Mouse (Mus musculus) hindbrain, embryonic 14.5 days (tissue): ENCODE measurements at regions not wholly inside any gene's neighbourhood (a gene's known extent, or its start where the extent isn't known, plus 50 kb on each side); places are given as distances from the start of the nearest gene placed in this dataset.
A peak's percentile ranks its signal among the peaks of the same experiment; 100 is the strongest.

Source experiments
- ATAC-seq: fragments of 200-750 bp; cut with Nextera tagmentation; 2 replicates; pipeline ENCODE4 v1.8.0; 2017; ENCODE audit warnings: moderate number of reproducible peaks, mild to moderate bottlenecking, moderate TSS enrichment, moderate library complexity; ENCODE audit not compliant: low FRiP score
- DNase-seq: peaks from one replicate; pipeline ENCODE4 v3.0.0-alpha.2; 2015; ENCODE audit warnings: low spot score
- H3K27ac ChIP-seq: fragments of 300-500 bp; sonication (generic); 2 replicates; pipeline ENCODE4 v1.5.1; 2014; ENCODE audit warnings: mild to moderate bottlenecking, moderate library complexity
- H3K27me3 ChIP-seq: fragments of 300-500 bp; sonication (generic); 2 replicates; pipeline ENCODE4 v1.6.1; 2014; ENCODE audit warnings: mild to moderate bottlenecking, low read length, mixed read lengths; ENCODE audit not compliant: control insufficient read depth, insufficient read depth
- H3K36me3 ChIP-seq: fragments of 300-500 bp; sonication (generic); replicated peaks from 2 replicates; pipeline ENCODE4 v1.6.1; 2014; ENCODE audit not compliant: control insufficient read depth, insufficient read depth
- H3K4me1 ChIP-seq: fragments of 300-500 bp; sonication (generic); replicated peaks from 2 replicates; pipeline ENCODE4 v1.6.1; 2014; ENCODE audit warnings: antibody characterized with exemption, low read length, mixed read lengths; ENCODE audit not compliant: control insufficient read depth, insufficient read depth
- H3K4me2 ChIP-seq: fragments of 300-500 bp; sonication (generic); replicated peaks from 2 replicates; pipeline ENCODE4 v1.6.1; 2014; ENCODE audit warnings: mild to moderate bottlenecking, moderate library complexity
- H3K4me3 ChIP-seq: fragments of 300-500 bp; sonication (generic); replicated peaks from 2 replicates; pipeline ENCODE4 v1.5.1; 2014; ENCODE audit warnings: mild to moderate bottlenecking, low read length
- H3K9ac ChIP-seq: fragments of 300-500 bp; sonication (generic); 2 replicates; pipeline ENCODE4 v1.6.1; 2014
- H3K9me3 ChIP-seq: fragments of 300-500 bp; sonication (generic); 2 replicates; pipeline ENCODE4 v1.6.1; 2016; ENCODE audit warnings: low read length; ENCODE audit not compliant: control insufficient read depth
- WGBS: fragments of 180-500 bp; shearing (Covaris S2); extraction: QIAGEN DNeasy Blood & Tissue Kit; methylation state at CpG from one replicate; pipeline ENCODE4 v1.1.7; 2014; 5-methylcytosine and 5-hydroxymethylcytosine counted together

- no peaks in the 10 kb centered on the region for H3K4me1 ChIP-seq
- H3K4me3 ChIP-seq = no peak overlapping the region
- H3K4me2 ChIP-seq = no peak overlapping the region
- H3K27me3 ChIP-seq = no peaks in the 10 kb centered on the region
- H3K36me3 ChIP-seq = no peaks in the 10 kb centered on the region
- DNase-seq (no peak), ATAC-seq (no peak)
- no peaks in the 10 kb centered on the region for H3K9me3 ChIP-seq
- no peak overlapping the region for H3K9ac ChIP-seq
- no peak overlapping the region for H3K27ac ChIP-seq
These were observed 93.8 kb upstream of the Wdpcp start for GRCm38 (mm10) chr11:21478191-21478590.

GRCm38 (mm10) chr11:21470711-21471110, 99.7 kb upstream of the Ugp2 start:
- Histone ChIP-seq H3K9ac (no peak overlapping the region), H3K27me3 (no peaks in the 10 kb centered on the region), H3K4me1 (no peaks in the 10 kb centered on the region), H3K4me2 (no peak overlapping the region), H3K4me3 (no peak overlapping the region), H3K27ac (no peak overlapping the region), H3K9me3 (no peaks in the 10 kb centered on the region), H3K36me3 (no peaks in the 10 kb centered on the region)
- 70% methylated on average over 4 of the region's 4 CpGs for WGBS
- no peak for ATAC-seq
- no peak for DNase-seq

- H3K27ac ChIP-seq = no peak overlapping the region
- no peaks in the 10 kb centered on the region for H3K36me3 ChIP-seq
- no peak overlapping the region for H3K4me3 ChIP-seq
- ATAC-seq (no peak), DNase-seq (no peak)
- H3K4me1 ChIP-seq = no peaks in the 10 kb centered on the region
- no peaks in the 10 kb centered on the region for H3K9me3 ChIP-seq
- no peak overlapping the region for H3K9ac ChIP-seq
- no peaks in the 10 kb centered on the region for H3K27me3 ChIP-seq
- H3K4me2 ChIP-seq = no peak overlapping the region
These were observed 97.5 kb upstream of the Ugp2 start for GRCm38 (mm10) chr11:21468465-21468864.

- no peak for DNase-seq
- H3K36me3 ChIP-seq = no peaks in the 10 kb centered on the region
- H3K4me1 ChIP-seq = no peaks in the 10 kb centered on the region
- H3K27me3 ChIP-seq = no peaks in the 10 kb centered on the region
- H3K4me2 ChIP-seq = no peak overlapping the region
- ATAC-seq = no peak
- no peaks in the 10 kb centered on the region for H3K9me3 ChIP-seq
- H3K4me3 ChIP-seq = no peak overlapping the region
- H3K9ac ChIP-seq = no peak overlapping the region
- H3K27ac ChIP-seq = no peak overlapping the region
These were observed 89.0 kb upstream of the Ugp2 start for GRCm38 (mm10) chr11:21460011-21460410.

GRCm38 (mm10) chr11:21453308-21454106, 82.5 kb upstream of the Ugp2 start:
- no peak overlapping the region for H3K9ac ChIP-seq
- H3K27ac ChIP-seq = no peak overlapping the region
- 77% methylated on average over 3 of the region's 4 CpGs for WGBS
- no peaks in the 10 kb centered on the region for H3K9me3 ChIP-seq
- no peaks in the 10 kb centered on the region for H3K4me1 ChIP-seq
- ATAC-seq (no peak), DNase-seq (peak; percentile 76)
- no peaks in the 10 kb centered on the region for H3K27me3 ChIP-seq
- H3K36me3 ChIP-seq = no peaks in the 10 kb centered on the region
- no peak overlapping the region for H3K4me3 ChIP-seq
- no peak overlapping the region for H3K4me2 ChIP-seq

- H3K4me2 ChIP-seq = no peak overlapping the region
- no peak overlapping the region for H3K4me3 ChIP-seq
- no peaks in the 10 kb centered on the region for H3K27me3 ChIP-seq
- no peak overlapping the region for H3K27ac ChIP-seq
- DNase-seq (no peak), ATAC-seq (no peak)
- H3K9ac ChIP-seq = no peak overlapping the region
- no peaks in the 10 kb centered on the region for H3K9me3 ChIP-seq
- no peaks in the 10 kb centered on the region for H3K36me3 ChIP-seq
- no peaks in the 10 kb centered on the region for H3K4me1 ChIP-seq
- 55% methylated on average over 2 of the region's 2 CpGs for WGBS
These were observed 62.7 kb upstream of the Ugp2 start for GRCm38 (mm10) chr11:21433726-21434125.

GRCm38 (mm10) chr11:21430021-21430420, 59.0 kb upstream of the Ugp2 start:
- Histone ChIP-seq H3K4me2 (no peak overlapping the region), H3K9me3 (no peaks in the 10 kb centered on the region), H3K36me3 (no peaks in the 10 kb centered on the region), H3K9ac (no peak overlapping the region), H3K4me3 (no peak overlapping the region), H3K4me1 (no peaks in the 10 kb centered on the region), H3K27ac (no peak overlapping the region), H3K27me3 (no peaks in the 10 kb centered on the region)
- DNase-seq (no peak), ATAC-seq (no peak)
- WGBS = 57% methylated on average over 1 of the region's 1 CpGs

- Histone ChIP-seq H3K9me3 (no peaks in the 10 kb centered on the region), H3K4me3 (no peak overlapping the region), H3K9ac (no peak overlapping the region), H3K4me1 (no peaks in the 10 kb centered on the region), H3K36me3 (no peaks in the 10 kb centered on the region), H3K27ac (no peak overlapping the region), H3K4me2 (no peak overlapping the region), H3K27me3 (no peaks in the 10 kb centered on the region)
- DNase-seq = no peak
- ATAC-seq = no peak
- WGBS = 63% methylated on average over 6 of the region's 6 CpGs
These were observed 57.7 kb upstream of the Ugp2 start for GRCm38 (mm10) chr11:21428749-21429148.

- 78% methylated on average over 3 of the region's 3 CpGs for WGBS
- no peak for ATAC-seq
- H3K27me3 ChIP-seq = no peaks in the 10 kb centered on the region
These were observed 57.0 kb upstream of the Ugp2 start for GRCm38 (mm10) chr11:21428013-21428317.

More at GRCm38 (mm10) chr11:21428013-21428317, 57.0 kb upstream of the Ugp2 start:
- Histone ChIP-seq H3K4me3 (no peak overlapping the region), H3K36me3 (no peaks in the 10 kb centered on the region), H3K9ac (no peak overlapping the region), H3K4me2 (no peak overlapping the region), H3K27ac (no peak overlapping the region), H3K9me3 (no peaks in the 10 kb centered on the region), H3K4me1 (no peaks in the 10 kb centered on the region)
- no peak for DNase-seq
